Mouse (Mus musculus): ENCODE results near the gene Sptlc2. TPM values are rescaled to one million over a fixed set of nuclear protein-coding genes. Genes with fewer than 3 reads are reported as not detected.

Sptlc2 gene
- total RNA-seq, 2 experiments from 2014 or later, result 39.4 to 43.5 TPM

GRCm38 (mm10) chr12:87399119-87399819 is 11.1 kb upstream of the Sptlc2 start:
- no peak for DNase-seq
- intact Hi-C loops (cut with DNase I), result no loop called here

- DNase-seq, result no peak
- intact Hi-C loops (cut with DNase I), result no loop called here
These were observed 9.8 kb upstream of the Sptlc2 start for GRCm38 (mm10) chr12:87397811-87398417.

GRCm38 (mm10) chr12:87397126-87397525 is 9.0 kb upstream of the Sptlc2 start:
- intact Hi-C loops (cut with DNase I), result no loop called here

DNA sequence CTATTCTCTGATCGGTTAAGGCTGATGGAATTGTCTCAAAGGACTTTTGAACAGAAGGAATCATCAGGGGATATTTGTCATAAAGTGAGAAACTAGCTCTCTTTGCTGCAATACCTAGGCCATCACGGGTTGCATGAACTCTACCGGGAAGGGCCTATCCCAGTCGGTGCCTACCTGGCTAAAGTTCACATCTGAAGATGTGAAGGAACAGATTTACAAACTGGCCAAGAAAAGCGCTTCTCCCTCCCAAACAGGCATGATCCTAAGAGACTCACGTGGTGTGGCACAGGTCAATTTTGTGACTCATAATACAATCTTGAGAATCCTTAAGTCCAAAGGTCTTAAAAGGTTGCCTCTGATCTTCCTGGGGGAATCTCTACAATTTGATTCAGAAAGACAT is 6.2 kb upstream of the Sptlc2 start:
- no peak for DNase-seq
- intact Hi-C loops (cut with DNase I), result no loop called here

More at GRCm38 (mm10) chr12:87397126-87397525, 9.0 kb upstream of the Sptlc2 start:
- DNase-seq, result no peak

GRCm38 (mm10) chr12:87393447-87394145 is 5.4 kb upstream of the Sptlc2 start:
- intact Hi-C loops (cut with DNase I), result no loop called here
- DNase-seq, result peak in 1 of 2 experiments; percentile 29

GRCm38 (mm10) chr12:87391355-87391754 is 3.2 kb upstream of the Sptlc2 start:
- intact Hi-C loops (cut with DNase I), result no loop called here

DNA sequence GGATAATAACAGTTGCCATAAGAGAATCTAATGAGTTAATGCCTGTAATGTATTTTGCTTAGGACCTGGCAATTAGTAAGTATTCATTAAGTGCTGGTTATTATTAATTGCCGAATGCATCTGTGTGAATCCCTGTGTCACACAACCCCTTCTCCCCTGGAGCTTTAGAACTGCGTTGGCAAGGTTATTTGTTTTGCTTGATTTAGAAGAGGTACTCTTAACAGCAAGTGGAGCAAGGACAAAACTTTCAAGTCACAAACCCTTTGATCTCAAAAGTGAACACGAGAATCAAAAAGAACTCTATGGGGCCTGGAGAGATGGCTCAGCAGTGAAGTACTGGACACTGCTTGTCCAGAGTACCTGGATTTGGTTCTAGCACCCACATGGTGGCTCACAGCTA is 1.1 kb upstream of the Sptlc2 start:
- no peak for DNase-seq

More at GRCm38 (mm10) chr12:87391355-87391754, 3.2 kb upstream of the Sptlc2 start:
- no peak for DNase-seq

DNA sequence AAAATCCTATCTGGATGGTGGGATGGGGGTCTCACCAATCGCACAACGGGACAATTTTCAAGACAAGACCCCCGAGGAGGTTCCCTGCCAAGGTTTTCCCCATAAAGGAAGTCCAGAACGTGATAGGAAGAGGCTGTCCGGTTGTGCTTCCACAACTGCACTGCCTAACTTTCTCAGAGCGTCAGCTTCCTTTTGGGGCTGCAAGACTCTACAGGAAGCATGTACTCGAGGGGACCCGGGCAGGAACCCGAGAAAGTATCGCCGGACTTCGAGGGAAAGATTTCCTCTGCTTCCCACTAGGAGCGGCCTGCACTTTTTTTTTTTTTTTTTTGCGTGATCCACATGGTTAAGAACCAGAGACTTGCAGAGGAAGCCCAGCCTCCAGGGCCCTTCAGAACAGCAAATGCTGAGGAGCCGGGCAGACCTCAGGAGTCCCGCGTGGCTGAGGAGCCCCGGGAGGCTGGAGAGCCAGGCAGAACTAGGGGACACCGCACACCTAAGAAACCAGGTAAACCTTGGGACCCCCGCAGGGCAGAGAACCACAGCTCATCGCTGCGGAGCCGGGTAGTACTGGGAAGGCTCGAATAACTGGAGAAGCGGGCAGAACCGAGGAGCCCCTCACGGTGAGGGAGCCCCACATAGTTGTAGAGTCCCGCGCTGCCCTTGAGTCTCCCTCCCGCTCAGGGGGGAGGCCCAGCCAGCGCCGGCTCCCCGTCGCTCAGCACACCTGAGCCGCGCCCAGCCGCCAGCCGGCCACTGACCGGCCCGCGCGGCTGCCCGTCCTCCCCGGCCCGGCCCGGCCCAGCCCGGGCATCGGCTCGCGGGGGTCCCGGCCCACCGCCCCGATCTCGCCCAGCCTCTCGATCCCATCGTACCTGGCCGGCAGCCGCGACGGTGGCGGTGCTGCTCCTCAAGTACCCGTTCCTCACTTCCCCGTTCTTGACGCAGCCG is 709 bp downstream of the Sptlc2 start:
- DNase-seq, result peak; percentile 23 to 27
- intact Hi-C loops (cut with DNase I), result no loop called here

More for the DNA sequence above, 1.1 kb upstream of the Sptlc2 start:
- intact Hi-C loops (cut with DNase I), result no loop called here

- intact Hi-C loops (cut with DNase I), result no loop called here
- DNase-seq, result no peak
These were observed 3.1 kb downstream of the Sptlc2 start for GRCm38 (mm10) chr12:87385051-87385450.

- intact Hi-C loops (cut with DNase I), result no loop called here
- no peak for DNase-seq
These were observed 6.8 kb downstream of the Sptlc2 start for GRCm38 (mm10) chr12:87381380-87381682.

GRCm38 (mm10) chr12:87380586-87381379 is 7.4 kb downstream of the Sptlc2 start:
- no peak for DNase-seq
- intact Hi-C loops (cut with DNase I), result no loop called here

- DNase-seq, result no peak
- intact Hi-C loops (cut with DNase I), result no loop called here
These were observed 8.7 kb downstream of the Sptlc2 start for GRCm38 (mm10) chr12:87379496-87379895.

- intact Hi-C loops (cut with DNase I), result no loop called here
- no peak for DNase-seq
These were observed 14.0 kb downstream of the Sptlc2 start for GRCm38 (mm10) chr12:87374159-87374558.

- intact Hi-C loops (cut with DNase I), result no loop called here
- no peak for DNase-seq
These were observed 18.8 kb downstream of the Sptlc2 start for GRCm38 (mm10) chr12:87369319-87369718.

DNA sequence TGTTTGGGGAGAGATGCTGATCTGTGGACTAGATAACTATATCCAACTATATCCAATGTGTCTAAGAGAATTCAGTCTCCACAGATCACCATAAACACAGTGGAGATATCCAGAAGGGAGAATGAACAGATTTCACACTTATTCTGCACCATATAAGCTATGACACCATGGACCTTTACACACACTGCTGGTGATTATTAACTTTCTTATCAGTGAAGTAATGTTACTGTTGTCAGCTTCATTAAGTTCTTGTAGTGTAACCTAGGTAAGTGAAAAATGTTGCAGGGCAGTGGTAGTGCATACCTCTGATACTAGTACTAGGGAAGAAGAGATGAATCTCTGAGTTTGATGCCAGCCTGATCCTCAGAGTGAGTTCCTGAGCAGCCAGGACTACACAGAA is 20.1 kb downstream of the Sptlc2 start:
- intact Hi-C loops (cut with DNase I), result no loop called here
- no peak for DNase-seq

DNA sequence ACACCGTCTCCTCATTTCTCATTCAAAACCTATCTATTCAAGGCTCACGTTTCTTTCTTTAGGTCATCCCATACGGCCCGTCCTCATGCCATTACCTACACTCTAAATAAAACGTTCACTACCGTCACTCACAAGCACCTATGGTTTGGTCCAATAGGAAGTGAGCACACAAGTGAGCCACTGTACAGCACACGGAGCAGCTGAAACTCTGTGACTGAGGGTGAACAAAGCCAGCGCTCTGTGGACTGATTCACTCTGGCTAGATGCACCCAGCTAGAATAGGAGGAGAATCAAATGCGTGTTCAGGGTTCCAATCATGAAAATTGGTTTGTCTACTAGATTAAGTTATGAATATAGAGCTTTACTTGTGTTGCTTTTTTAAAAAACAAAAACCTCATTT is 22.5 kb downstream of the Sptlc2 start:
- DNase-seq, result no peak

GRCm38 (mm10) chr12:87362111-87362510 is 26.0 kb downstream of the Sptlc2 start:
- DNase-seq, result no peak
- intact Hi-C loops (cut with DNase I), result no loop called here

More for the DNA sequence above, 22.5 kb downstream of the Sptlc2 start:
- intact Hi-C loops (cut with DNase I), result no loop called here

- intact Hi-C loops (cut with DNase I), result no loop called here
These were observed 40.1 kb downstream of the Sptlc2 start for GRCm38 (mm10) chr12:87348029-87348428.

DNA sequence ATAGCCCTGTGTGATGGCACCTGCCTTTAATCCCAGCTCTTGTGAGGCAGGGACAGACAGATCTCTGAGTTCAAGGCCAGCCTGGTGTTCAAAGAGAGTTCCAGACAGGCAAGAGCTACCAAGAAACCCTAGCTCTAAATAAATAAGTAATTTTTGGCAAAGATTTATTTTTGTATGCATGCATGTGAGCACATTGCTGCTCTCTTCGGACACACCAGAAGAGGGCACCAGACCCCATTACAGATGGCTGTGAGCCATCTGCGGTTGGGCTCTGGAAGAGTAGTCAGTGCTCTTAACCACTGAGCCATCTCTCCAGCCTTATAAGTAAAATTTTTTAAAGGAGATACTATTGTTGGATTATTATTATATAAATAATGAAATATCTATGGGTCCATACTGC is 40.6 kb downstream of the Sptlc2 start:
- DNase-seq, result no peak
- intact Hi-C loops (cut with DNase I), result no loop called here

More at GRCm38 (mm10) chr12:87348029-87348428, 40.1 kb downstream of the Sptlc2 start:
- no peak for DNase-seq

Measured in heart, postnatal 14 days (tissue).